Mouse (Mus musculus) olfactory bulb, adult 2 months (tissue): Measurements from ENCODE around the gene Dnajc19.

Source experiments
- CTCF ChIP-seq: fragments of 200-500 bp; IDR thresholded peaks from 2 replicates; pipeline ENCODE4 v1.5.1; 2012; ENCODE audit warnings: low read depth, mild to moderate bottlenecking, low read length, moderate library complexity; ENCODE audit not compliant: insufficient read depth
- POLR2A ChIP-seq: fragments of 200-500 bp; IDR thresholded peaks from 2 replicates; pipeline ENCODE4 v1.6.1; 2012; ENCODE audit warnings: mild to moderate bottlenecking, low read depth, low read length, moderate library complexity; ENCODE audit not compliant: insufficient read depth

GRCm38 (mm10) chr3:34006301-34006700 lies 74.8 kb downstream of the Dnajc19 start:
- TF ChIP-seq CTCF (no peak), POLR2A (no peak)
